Mouse (Mus musculus): ENCODE measurements around the gene Vgll2.

Vgll2 gene

GRCm38 (mm10) chr10:52022413-52023212 lies at the start of gene Vgll2:
Gene Vgll2 (plus strand): TSS chr10:52022502.
- DNase-seq (ENCODE audit: low read depth, low spot score): peak; percentile 43

GRCm38 (mm10) chr10:51975137-51975536 lies 47.2 kb upstream of the Vgll2 start:
- DNase-seq (ENCODE audit: low read depth, low spot score): no peak

DNA sequence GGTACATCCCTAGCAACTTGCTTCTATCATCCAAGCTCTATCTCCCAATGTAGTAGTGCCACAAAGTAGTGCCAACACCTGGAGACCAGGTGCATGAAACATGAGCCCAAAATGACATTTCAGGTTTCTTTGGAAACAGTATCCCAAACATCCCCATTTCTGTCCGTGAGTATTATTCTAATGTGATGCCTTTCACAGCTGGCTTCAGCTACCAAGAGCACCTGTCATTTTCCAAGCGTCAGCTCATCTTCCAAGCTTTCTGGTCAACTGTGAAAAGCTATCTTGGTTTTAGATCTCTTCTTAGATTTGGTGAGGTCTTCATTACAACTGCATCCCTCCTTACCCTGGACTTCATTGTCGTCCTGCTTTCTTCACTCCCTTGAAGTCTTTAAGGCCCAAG lies 46.7 kb upstream of the Vgll2 start:
- no peak for DNase-seq (ENCODE audit: low read depth, low spot score)

GRCm38 (mm10) chr10:51981651-51982050 lies 40.7 kb upstream of the Vgll2 start:
- DNase-seq (ENCODE audit: low read depth, low spot score): no peak

- no peak for DNase-seq (ENCODE audit: low read depth, low spot score)
Measured at GRCm38 (mm10) chr10:51982395-51982794, 39.9 kb upstream of the Vgll2 start.

DNA sequence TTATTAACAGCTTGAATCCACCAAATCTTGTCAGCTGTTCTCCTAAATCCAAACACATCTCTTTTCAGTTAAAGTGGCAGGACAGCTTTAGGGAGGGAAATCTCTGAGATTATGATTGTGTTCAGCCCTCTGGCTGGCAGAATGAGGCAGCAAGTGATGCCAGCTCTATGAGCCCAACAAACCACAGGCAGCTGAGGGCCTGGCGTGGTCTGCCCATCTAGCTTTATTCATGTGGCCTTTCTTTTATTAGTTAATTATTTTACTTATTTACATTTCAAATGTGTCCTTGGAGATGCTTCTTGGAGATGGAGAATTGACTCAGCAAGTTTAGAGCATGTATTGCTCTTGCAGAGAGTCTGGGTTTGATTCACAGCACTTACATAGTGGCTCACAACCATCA lies 3.8 kb upstream of the Vgll2 start:
- DNase-seq (ENCODE audit: low read depth, low spot score): no peak

DNA sequence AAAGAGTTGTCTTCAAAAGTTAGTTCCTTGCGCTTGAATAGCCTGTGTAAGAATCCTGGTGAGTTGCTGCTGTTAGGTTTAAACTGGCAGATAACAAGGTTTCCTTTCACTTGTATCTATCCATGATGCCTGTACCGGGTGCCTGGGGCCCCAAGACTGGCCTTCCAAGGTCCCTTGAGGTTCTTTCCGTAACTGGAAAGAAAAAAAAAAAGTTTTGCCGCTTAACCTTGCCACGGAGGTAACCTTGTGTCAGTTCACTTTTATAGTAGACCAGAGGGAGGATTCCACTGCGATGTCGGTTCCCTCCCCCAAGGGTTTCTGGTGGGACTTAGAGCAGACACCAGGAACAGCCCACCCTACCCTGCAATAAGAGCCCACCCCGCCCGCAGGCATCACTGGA lies 1.1 kb upstream of the Vgll2 start:
- no peak for DNase-seq (ENCODE audit: low read depth, low spot score)

DNA sequence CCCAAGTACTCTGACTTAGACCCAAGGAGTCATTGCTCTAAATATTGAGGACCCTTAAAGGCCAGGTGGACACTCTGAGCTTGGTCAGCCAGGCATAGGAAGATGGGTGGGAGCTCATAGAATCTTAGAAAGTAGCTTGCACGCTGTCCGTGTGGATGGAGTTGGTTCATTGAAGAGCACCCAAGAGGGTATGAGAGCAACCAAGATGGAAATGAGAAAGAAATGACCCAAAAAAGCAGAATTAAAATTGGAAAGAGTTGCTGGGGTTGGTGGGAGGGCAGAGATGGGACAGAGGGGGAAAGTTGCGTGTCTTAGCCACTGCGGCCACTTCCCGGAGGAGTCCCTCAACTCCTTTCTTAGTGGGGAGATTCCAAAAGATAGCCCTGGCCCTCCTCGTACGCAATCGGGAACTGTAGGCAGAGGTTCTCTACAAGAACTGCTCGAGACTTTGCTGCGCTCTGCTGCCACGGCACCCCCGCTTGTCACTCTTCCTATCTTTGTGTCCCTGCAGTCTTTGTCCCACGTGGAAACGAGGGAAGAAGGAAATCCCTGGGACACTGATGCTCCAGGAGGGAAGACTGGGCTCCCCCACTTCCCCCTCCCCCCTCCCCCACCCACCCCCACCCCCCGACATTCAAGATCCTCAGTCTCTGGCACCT lies 437 bp upstream of the Vgll2 start:
- DNase-seq (ENCODE audit: low read depth, low spot score): no peak

GRCm38 (mm10) chr10:52023213-52024052 lies 1.1 kb downstream of the Vgll2 start:
- no peak for DNase-seq (ENCODE audit: low read depth, low spot score)

GRCm38 (mm10) chr10:52024053-52024410 lies 1.7 kb downstream of the Vgll2 start:
- DNase-seq (ENCODE audit: low read depth, low spot score): no peak

DNA sequence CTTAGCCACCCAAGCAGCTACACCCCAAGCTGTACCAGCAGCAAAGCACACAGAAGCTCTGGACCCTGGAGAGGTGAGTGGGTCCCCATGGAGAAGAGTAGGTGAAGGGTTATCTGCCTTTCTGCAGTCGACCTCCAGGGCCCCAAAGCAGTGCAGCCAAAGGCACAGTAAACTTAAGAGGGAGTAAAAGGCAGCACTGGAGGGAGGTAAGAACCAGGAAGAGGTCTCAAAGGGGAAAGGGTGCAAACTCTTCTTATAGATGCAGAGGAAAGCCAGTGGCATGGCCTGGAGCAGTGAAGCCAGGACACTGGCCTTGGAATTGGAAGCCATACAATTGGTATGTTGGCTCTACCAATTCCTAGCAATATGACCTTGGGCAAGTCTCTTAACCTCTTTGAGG lies 3.0 kb downstream of the Vgll2 start:
- no peak for DNase-seq (ENCODE audit: low read depth, low spot score)

- no peak for DNase-seq (ENCODE audit: low read depth, low spot score)
Measured at GRCm38 (mm10) chr10:52025821-52026220, 3.5 kb downstream of the Vgll2 start.

DNA sequence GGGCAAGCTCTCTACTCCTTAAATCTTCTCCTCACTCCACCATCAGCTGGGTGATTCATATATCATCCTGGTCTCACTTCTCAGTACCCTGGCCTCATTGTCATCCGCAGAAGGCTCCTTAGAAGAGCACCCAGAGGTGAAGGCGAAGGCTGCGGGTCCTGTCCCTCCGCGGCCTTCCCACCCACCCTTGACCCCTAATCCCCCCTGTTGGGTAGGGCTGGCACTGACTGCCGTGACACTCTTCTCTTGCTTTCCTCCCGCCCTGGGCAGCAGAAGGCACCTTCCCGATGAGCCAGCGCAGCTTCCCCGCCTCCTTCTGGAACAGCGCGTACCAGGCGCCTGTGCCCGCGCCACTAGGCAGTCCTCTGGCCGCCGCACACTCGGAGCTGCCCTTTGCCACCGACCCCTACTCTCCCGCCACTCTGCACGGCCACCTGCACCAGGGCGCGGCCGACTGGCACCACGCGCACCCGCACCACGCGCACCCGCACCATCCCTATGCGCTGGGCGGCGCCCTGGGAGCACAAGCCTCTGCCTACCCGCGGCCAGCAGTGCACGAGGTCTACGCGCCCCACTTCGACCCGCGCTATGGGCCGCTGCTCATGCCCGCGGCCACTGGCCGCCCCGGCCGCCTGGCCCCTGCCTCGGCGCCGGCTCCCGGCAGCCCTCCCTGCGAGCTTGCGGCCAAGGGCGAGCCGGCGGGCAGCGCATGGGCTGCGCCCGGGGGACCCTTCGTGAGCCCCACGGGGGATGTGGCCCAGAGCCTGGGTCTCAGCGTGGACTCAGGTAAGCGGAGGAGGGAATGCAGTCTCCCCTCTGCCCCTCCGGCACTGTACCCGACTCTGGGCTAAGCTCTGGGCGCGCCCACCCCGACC lies 5.1 kb downstream of the Vgll2 start:
- no peak for DNase-seq (ENCODE audit: low read depth, low spot score)

DNA sequence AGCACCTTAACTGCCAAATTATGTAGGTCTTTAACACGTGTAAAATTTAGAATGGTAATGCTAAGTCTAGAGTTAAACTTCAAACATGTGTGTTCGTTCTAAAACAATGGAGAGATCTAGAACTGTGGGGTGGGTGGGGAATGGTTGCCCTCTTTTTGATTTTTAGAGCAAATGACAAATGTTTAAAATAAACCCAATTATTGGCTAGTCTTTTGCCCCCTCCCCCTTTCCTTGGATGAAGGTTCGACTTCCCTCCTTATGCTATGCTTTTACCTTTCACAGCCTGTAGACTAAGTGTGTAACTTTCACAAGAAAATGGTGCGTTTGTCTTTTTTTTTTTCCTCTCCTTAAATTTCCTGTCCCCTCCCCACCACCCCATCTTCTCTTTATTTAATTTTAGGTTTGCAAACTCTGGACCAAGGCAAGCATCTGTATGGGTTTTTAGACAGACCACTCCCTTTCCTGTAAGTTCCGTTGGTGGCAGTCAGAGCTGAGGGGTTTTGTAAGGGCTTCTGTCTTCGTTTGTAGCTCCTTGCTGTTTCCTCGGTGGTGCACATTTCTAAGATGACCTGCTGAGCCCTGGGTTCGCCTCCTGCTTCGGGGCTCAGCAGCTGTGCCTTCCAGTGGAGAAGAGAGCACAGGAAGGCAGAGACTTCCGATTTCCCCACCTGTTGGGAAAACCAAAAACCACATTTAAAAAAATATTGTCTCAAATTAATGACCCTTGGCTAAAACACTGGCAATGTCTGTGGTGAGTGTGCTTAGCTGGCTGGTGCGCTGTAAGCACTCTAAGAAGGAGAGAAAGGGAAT lies 6.5 kb downstream of the Vgll2 start:
- no peak for DNase-seq (ENCODE audit: low read depth, low spot score)

- no peak for DNase-seq (ENCODE audit: low read depth, low spot score)
Measured at GRCm38 (mm10) chr10:52029421-52030080, 7.2 kb downstream of the Vgll2 start.

DNA sequence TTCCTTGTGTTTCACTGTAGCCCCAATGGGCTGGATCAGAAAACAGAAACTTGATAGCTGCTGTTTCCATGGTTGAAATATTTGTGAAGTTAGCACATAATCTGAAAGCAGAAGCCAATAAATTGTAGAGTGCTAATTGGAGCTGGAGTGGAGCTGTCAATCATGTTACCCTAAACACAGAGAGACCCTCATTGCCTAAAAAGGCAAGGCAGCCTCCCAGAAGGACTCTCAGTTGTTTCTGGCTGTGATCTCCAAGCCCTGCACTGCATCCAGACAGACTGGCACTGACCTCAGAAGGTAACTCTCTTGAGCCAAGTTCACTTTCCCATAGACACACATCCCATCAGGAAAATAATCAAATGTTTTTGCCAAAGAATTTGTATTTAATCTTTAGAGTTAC lies 11.4 kb downstream of the Vgll2 start:
- DNase-seq (ENCODE audit: low read depth, low spot score): no peak

DNA sequence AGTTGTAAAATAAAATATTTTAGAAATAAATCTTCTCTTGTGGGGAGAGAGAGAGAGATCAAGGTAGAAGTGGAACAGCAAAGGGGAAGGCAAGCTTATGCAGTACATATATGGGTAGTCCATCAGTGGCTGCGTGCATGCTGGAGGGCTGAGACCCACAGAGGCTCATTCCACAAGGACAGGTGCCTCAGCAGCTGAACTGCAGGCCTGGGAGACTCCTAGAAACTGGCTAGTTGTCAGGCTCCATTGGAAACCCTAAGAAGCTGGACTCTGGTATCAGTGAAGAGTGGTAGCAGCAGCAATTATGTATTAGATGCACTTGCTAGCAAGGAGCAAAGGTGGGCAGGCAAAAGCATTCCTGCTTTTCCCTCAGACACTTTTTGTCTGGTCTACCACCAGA lies 17.1 kb downstream of the Vgll2 start:
- DNase-seq (ENCODE audit: low read depth, low spot score): no peak

- DNase-seq (ENCODE audit: low read depth, low spot score): no peak
Measured at GRCm38 (mm10) chr10:52043086-52043485, 20.8 kb downstream of the Vgll2 start.

- DNase-seq (ENCODE audit: low read depth, low spot score): peak; percentile 91
Measured at GRCm38 (mm10) chr10:52048287-52048686, 26.0 kb downstream of the Vgll2 start.

- DNase-seq (ENCODE audit: low read depth, low spot score): peak; percentile 47
Measured at GRCm38 (mm10) chr10:52072482-52072881, 50.2 kb downstream of the Vgll2 start.

Data from skeletal muscle tissue, adult 2 months (tissue).